Mouse (Mus musculus) hematopoietic stem cell, adult 5-6 weeks (primary cell): ENCODE measurements around the gene Rnf145. TPM values are rescaled to one million over a fixed set of nuclear protein-coding genes. Genes with fewer than 3 reads are reported as not detected.

Experiments used
- ATAC-seq, 2 experiments: fragments of 125-278 bp in 1 of 2; replicated peaks in 1 of 2; 2 replicates each; pipeline ENCODE4 v1.8.0; 2016 to 2017; ENCODE audit warnings: inconsistent platforms in 2 of 2, mild to moderate bottlenecking in 2 of 2, moderate number of reproducible peaks in 2 of 2, low read depth in 1 of 2, moderate TSS enrichment in 1 of 2; ENCODE audit not compliant: low FRiP score in 2 of 2, poor library complexity in 2 of 2, severe bottlenecking in 2 of 2, insufficient read depth in 1 of 2, low TSS enrichment in 1 of 2
- total RNA-seq: library from RNA; stranded (forward); fragments of 172-1452, 232-1000 nt; gene quantifications from 2 replicates; pipeline ENCODE4 v1.2.3, GENCODE M21; 2017

The Rnf145 gene
- total RNA-seq, 1 experiment from 2014 or later = 44.7 TPM

DNA sequence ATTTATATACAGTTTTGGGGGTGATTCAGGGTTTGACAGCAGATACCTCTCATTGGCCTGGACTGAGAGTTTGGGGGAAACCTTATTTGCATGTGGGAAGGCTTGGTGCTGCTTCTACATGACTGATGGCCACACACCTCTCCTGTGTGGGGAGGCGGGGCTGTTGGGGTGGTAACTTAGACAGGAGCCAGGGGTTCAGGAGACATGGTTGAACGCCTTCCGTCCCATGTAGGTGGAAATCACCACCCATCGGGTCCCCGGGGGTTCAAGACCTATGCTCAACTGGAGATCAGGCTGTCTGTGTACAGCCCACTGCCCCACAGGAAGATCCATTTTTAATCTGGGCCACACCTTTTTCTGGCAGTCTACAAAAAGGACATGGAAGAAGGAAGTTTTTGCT is 56.1 kb downstream of the Rnf145 start:
- no peak for ATAC-seq

DNA sequence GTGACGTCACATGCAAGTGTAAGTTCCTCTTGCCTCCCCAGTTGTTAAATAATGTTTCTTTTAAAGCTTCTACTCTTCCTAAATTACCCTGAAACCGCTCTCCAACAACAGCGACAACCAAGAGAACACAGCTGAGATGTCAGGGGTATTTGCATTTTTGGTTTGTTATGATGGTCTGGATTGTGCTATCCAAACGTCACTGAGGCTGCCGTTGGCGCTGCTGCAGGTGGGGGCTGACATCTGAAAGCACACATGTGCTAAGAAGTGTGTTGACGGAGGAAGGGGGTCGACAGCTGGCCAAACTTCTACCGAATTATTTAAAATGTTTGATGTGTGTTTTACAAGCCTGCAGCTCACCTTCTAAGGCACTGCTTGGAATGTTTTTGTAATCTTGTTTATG is 59.1 kb downstream of the Rnf145 start:
- no peak for ATAC-seq

DNA sequence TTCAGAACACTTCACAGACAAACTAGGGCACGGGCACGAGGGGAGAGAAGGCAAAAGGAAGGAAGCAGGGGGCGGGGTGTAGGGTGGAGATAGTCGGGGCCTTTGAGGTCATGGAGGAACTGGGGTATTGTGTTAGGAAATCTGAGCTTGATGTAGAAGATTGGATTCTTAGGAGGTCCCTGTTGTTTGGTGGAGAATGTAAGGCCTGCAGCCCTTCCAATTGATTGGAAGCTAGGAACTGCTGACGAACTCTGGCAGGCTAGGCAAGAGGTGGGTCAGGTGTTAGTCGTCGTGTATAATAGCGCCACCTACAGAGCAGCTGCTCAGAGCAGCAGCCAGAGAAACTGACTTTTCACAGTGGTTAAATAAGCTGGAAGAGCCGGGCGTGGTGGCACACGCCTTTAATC is 62.5 kb downstream of the Rnf145 start:
- peak; percentile 89 to 94 for ATAC-seq

DNA sequence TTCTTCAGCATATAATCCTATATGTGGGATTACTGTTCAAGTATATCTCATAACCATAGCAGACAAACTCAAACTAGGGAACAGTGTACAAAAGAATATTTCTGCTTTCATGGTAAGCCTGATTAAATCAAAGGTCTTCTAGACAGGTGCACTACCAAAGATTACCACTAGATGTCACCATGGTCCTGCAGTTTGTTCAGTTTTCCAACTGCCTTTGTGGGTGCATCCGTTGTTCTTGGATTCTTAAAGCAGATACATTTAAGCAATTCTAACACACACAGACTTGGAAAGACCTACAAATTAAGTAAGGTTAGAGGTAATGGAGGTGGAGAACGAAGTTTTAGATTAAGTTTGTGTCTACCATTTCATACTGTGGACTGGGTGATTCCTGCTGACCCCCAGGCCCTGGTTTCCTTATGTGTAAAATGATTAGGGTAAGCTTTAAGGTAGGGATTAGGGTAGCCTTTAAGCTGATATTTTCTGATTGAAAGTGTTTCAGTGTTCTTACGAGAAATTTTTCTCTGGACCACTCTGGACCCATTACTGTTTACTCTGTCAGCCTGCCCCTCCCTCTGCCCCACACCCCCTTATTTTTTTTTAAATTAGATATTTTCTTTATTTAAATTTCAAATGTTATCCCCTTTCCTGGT is 67.4 kb downstream of the Rnf145 start:
- peak; percentile 52 to 74; a peak in 3 of 4 replicates for ATAC-seq

DNA sequence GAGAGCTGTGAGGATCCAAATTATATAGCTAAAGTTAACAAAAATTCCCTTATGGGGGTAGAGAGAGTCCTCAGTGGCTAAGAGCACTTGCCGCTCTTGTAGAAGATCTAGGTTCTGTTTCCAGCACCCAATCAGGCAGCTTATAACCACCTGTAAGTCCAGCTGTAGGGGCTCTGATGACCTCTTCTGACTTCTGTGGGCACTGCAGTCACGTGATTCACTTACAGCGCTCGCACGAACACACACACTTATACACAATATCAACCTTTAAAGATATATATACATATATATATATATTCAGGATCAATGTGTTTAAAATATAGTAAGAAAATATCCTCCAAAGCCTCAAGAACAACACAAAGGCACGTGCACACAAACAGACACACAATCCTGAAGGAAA is 74.3 kb downstream of the Rnf145 start:
- ATAC-seq = no peak

DNA sequence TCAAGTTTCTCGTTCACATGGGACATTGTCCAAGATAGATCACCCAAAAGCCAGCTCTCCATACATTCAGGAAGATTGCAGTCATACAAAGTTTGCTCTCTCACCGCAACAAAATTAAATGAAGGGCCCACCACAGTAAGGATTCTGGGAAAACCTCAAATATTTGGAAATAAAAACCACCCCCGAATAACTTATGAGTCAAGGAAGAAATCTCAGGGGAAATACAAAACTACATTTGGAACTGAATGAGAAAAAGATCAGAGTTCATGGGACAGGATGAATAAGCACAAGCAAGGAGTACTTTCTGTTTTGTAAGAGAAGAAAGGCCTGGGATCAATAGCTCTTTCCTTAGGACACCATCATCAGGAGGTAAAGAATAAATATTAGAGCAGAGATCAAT is 76.0 kb downstream of the Rnf145 start:
- no peak for ATAC-seq

DNA sequence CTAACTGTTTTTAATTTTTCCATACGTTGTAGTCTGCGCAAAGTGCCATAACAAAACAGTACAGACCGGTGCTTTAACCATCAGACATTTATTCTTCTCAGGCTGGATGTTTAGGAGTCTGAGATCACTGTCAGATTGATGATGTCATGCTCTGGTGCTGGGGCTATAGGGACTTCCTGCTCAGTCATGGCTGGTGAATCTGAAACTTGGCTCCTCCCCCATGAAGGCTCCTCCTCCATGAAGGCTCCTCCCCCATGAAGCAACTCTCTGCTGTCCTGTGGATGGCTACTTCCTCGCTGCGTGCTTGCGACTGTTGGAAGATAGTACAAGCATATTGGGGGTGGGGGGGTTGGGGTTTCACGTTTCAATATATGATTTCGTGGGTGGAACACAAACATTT is 88.1 kb downstream of the Rnf145 start:
- peak in 1 of 2 experiments; percentile 26; a peak in 1 of 4 replicates for ATAC-seq

DNA sequence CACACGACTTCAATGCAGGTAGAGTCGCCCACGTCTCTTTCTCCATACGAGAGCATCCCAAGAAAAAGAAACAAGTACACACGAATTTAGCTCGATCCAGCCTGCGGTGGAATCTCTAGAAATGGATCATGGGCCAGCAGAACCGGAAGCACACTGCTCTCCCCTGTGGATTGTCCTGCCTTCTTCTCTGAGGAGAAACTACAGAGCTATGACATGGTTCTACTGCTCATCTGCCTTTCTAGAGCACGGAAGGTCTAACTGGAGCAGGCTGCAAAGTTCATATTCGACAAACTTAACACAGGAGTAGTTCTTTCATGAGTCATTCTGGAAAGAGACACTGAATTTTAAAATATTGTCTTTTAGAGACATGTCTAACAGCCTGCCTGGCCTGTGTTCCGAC is 89.9 kb downstream of the Rnf145 start:
- ATAC-seq = no peak

DNA sequence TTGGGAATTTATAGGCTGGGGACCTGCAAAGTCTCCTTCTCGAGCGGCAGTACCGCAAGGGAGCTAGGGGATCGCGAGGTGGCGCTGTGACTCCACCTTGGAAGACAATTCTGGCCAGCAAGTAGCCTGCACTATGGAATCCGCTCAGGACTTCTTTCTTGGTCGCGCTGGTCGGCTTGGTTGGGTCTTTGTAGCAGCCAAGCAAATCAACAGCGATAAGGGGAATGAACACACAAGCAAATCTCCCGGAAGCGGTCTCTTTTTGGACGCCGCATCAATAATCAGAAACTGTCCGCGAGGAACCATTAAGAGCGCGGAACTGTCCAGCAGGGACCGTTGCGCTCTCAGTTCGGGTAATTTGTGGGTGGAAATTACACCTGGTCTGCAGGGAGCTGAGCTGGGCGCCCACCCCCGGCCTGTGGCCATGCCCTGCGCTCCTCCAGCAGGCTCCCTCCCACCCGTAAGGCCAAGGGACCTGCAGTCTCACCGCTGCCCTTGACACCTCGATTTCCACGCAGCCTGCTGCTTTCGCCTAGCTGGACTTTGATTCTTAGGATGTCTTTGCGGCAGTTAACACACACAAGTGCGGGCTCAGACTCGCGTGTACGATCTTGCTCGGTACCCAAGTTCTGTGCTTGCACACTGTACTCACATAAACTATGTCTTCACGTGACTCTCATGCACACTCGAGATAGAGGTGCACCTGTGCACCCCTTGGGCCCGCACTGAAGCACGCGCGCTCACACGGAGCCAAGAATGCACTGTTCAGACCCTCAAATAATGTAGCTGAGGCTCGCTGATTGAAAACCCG is 92.4 kb downstream of the Rnf145 start:
- ATAC-seq = peak; percentile 75 to 77

DNA sequence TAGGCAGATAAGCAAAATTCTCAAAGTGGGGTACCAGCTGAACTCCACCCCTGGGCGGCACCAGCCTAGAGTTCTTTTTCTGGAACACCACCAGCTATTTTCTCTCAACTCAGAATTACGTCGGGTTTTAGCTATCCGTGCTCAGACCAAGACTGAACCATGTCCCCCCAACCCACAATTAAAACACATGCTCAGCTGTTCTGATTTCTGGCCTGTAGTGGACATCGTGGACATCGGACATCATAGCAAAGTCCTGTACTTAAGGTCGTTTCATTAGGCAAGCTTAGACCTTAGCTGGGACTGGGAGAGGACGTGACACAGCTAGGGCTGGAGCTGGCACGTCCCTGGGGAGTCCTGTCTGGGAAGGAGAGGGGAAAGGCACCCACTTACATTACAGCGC is 93.4 kb downstream of the Rnf145 start:
- ATAC-seq = no peak

DNA sequence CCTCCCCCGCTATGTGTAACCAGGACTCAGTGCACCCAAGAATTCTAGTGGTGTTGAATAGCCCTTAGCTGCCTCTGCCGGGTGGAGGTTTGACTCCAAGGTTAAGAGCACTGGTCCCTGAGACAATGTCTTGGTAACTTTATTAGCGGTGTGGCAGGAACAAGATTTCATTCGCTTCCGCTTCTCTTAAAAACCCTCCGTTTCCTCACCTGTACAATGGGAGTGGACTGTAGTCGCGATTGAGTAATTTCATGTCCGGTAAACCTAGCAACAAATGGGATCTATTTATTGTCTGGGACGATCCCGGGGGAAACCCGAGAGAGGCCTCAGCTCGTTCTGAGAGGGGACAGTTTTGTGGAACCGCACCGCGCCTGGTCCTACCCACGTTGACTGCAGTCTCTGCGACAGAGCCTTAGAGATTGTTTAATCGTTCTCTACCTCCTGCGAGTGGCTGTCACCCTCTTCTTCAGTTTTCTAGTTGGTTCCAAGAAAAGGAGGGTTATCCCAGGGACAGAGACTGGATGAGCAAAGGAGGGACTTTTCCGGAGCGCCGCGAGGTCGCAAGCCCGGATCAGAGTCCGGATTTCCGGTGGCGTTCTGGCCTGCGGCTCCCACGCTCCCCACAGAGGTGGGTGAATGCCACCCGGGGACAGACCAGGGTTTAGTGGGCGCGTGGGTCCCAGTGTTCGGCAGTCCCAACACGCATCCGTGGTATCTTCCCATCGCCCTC is 94.1 kb downstream of the Rnf145 start:
- ATAC-seq = no peak

DNA sequence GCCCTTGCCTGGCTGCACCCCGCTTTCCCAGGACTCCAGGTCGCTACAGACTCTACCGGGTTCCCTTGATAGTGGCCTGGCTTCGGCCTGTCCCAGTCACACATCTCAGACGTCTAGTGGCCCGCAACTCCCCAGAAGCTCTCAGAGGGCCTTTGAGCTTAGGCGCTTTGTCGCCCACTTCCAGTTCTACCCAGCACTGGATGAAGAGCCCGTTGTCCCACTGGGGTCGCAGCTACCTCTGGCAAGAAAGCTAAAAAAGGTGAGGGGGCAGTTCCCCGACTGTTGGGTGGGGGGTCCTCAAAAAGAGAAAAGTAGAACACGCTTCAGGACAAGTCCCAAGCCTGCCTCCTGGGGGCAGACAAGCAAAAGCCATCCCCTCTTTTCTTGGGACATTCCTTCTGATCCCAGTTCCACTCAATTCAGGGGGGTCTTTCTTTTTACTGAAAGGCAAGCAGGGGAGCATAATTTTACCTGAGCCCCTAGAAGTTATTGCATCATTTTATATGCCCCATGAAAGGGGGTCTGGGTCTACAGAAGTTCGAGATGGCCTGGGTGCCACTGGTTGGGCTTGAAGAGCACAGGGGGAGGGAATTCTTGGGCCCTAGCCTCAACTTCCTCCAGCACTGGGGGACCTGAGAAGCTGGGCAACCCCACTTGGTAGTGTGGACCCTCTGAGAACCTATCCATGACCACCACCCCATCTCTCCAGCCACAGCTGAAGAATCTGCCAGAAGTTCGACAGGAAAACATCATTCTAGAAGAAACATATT is 94.8 kb downstream of the Rnf145 start:
- ATAC-seq = no peak

Other genes with a start within 250 kb of the Rnf145 start
- gene Il12b, start 118.9 kb upstream of the Rnf145 start, total RNA-seq = not detected in 2 replicates
- 11.6 and 13.4 TPM in 2 replicates for gene Ublcp1, start 48.5 kb upstream of the Rnf145 start, total RNA-seq
- gene Ebf1, start 98.4 kb downstream of the Rnf145 start, total RNA-seq = 0.56 TPM in 1 of 2 replicates, not detected in the other